Mouse (Mus musculus): ENCODE measurements around the gene Fancl. TPM values are rescaled to one million over a fixed set of nuclear protein-coding genes. Genes with fewer than 3 reads are reported as not detected.
A peak's percentile ranks its signal among the peaks of the same experiment; 100 is the strongest.

Gene Fancl
- total and polyA plus RNA-seq, 2 experiments from 2014 or later = 13.6 to 16.3 TPM

- peak; percentile 100 for ATAC-seq
- WGBS = under 1% methylated on average over 42 of the region's 42 CpGs
Observed at GRCm38 (mm10) chr11:26387087-26387611, 1.2 kb downstream of the Fancl start.

GRCm38 (mm10) chr11:26395561-26395960, 9.6 kb downstream of the Fancl start:
- DNase-seq (no peak), ATAC-seq (no peak)
- Histone ChIP-seq H3K9me3 (ENCODE audit: low read length) (no peaks in the 10 kb centered on the region), H3K4me1 (ENCODE audit: insufficient read depth) (no peaks in the 10 kb centered on the region), H3K27ac (ENCODE audit: low read depth, low read length) (no peak overlapping the region), H3K4me3 (ENCODE audit: low read depth, low read length) (no peak overlapping the region), H3K36me3 (ENCODE audit: insufficient read depth) (no peaks in the 10 kb centered on the region), H3K9ac (no peak overlapping the region), H3K27me3 (ENCODE audit: insufficient read depth, low read length) (no peaks in the 10 kb centered on the region), H3K4me2 (ENCODE audit: low read depth) (no peak overlapping the region)
- WGBS = 49% methylated on average over 3 of the region's 3 CpGs
- TF ChIP-seq CTCF (IDR thresholded peaks at IDR 0.05; ENCODE audit: low read depth) = no peak

More at GRCm38 (mm10) chr11:26387087-26387611, 1.2 kb downstream of the Fancl start:
- Histone ChIP-seq H3K9me3 (ENCODE audit: low read length) (no peaks in the 10 kb centered on the region), H3K4me1 (ENCODE audit: insufficient read depth) (0 out of 2 replicates have a peak, but pooled peaks cover 3% of the 10 kb centered on the region), H3K4me3 (ENCODE audit: low read depth, low read length) (peak overlapping the region; percentile 75), H3K27me3 (ENCODE audit: insufficient read depth, low read length) (no peaks in the 10 kb centered on the region), H3K36me3 (ENCODE audit: insufficient read depth) (no peaks in the 10 kb centered on the region), H3K4me2 (ENCODE audit: low read depth) (peak overlapping the region; percentile 65), H3K9ac (peak overlapping the region; percentile 75), H3K27ac (ENCODE audit: low read depth, low read length) (peak overlapping the region; percentile 88)
- DNase-seq = peak; percentile 98
- TF ChIP-seq CTCF (IDR thresholded peaks at IDR 0.05; ENCODE audit: low read depth) = peak; percentile 77

DNA sequence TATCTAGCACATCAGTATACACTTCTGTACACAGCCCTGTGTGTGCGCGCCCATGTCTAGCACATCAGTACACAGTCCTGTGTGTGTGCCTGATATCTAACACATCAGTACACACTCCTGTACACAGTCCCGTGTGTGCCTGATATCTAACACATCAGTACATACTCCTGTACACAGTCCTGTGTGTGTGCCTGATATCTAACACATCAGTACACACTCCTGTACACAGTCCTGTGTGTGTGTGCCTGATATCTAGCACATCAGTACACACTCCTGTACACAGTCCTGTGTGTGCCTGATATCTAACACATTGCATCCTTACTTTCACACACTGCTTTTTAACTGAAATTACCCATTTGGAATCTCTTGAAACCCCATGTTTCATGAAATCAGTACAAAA, 27.0 kb downstream of the Fancl start:
- no peaks in the 10 kb centered on the region for H3K27me3 ChIP-seq (ENCODE audit: insufficient read depth, low read length)
- H3K27ac ChIP-seq (ENCODE audit: low read depth, low read length) = no peak overlapping the region
- ATAC-seq (no peak), DNase-seq (no peak)
- no peak for TF ChIP-seq CTCF (IDR thresholded peaks at IDR 0.05; ENCODE audit: low read depth)
- 98% methylated on average over 3 of the region's 3 CpGs for WGBS
- no peaks in the 10 kb centered on the region for H3K4me1 ChIP-seq (ENCODE audit: insufficient read depth)
- no peak overlapping the region for H3K4me3 ChIP-seq (ENCODE audit: low read depth, low read length)
- H3K9ac ChIP-seq = no peak overlapping the region
- no peaks in the 10 kb centered on the region for H3K9me3 ChIP-seq (ENCODE audit: low read length)
- no peak overlapping the region for H3K4me2 ChIP-seq (ENCODE audit: low read depth)
- H3K36me3 ChIP-seq (ENCODE audit: insufficient read depth) = no peaks in the 10 kb centered on the region

- H3K9ac ChIP-seq = no peak overlapping the region
- no peak for ATAC-seq
- H3K27ac ChIP-seq (ENCODE audit: low read depth, low read length) = no peak overlapping the region
- no peaks in the 10 kb centered on the region for H3K4me1 ChIP-seq (ENCODE audit: insufficient read depth)
- TF ChIP-seq CTCF (IDR thresholded peaks at IDR 0.05; ENCODE audit: low read depth) = no peak
- H3K27me3 ChIP-seq (ENCODE audit: insufficient read depth, low read length) = no peaks in the 10 kb centered on the region
- DNase-seq = no peak
- H3K4me3 ChIP-seq (ENCODE audit: low read depth, low read length) = no peak overlapping the region
- H3K4me2 ChIP-seq (ENCODE audit: low read depth) = no peak overlapping the region
- H3K9me3 ChIP-seq (ENCODE audit: low read length) = no peaks in the 10 kb centered on the region
- WGBS = 86% methylated on average over 2 of the region's 2 CpGs
- no peaks in the 10 kb centered on the region for H3K36me3 ChIP-seq (ENCODE audit: insufficient read depth)
Observed at GRCm38 (mm10) chr11:26421472-26421871, 35.5 kb downstream of the Fancl start.

DNA sequence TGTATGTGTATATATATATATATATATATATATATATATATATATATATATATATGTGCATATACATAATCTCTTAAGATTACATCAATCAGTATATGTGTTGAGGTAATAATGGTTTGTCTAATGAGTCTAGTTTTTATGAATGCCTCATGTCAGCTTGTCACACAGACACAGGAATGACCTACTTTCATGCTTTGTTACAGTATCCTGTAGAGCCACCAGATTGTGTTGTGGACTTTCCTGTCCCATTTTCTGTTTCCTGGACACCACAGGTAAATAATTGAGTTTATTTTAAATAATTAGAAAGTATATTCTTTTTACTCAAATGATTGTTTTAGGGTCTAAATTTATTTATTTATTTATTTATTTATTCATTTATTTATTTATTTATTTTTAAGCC, 48.3 kb downstream of the Fancl start:
- ATAC-seq (no peak), DNase-seq (no peak)
- no peak overlapping the region for H3K9ac ChIP-seq
- no peak for TF ChIP-seq CTCF (IDR thresholded peaks at IDR 0.05; ENCODE audit: low read depth)
- H3K9me3 ChIP-seq (ENCODE audit: low read length) = no peaks in the 10 kb centered on the region
- H3K27me3 ChIP-seq (ENCODE audit: insufficient read depth, low read length) = no peaks in the 10 kb centered on the region
- H3K27ac ChIP-seq (ENCODE audit: low read depth, low read length) = no peak overlapping the region
- H3K4me1 ChIP-seq (ENCODE audit: insufficient read depth) = peaks cover 4% of the 10 kb centered on the region; the same call in 1 of the 2 replicates
- no peak overlapping the region for H3K4me2 ChIP-seq (ENCODE audit: low read depth)
- no peak overlapping the region for H3K4me3 ChIP-seq (ENCODE audit: low read depth, low read length)
- H3K36me3 ChIP-seq (ENCODE audit: insufficient read depth) = no peaks in the 10 kb centered on the region

GRCm38 (mm10) chr11:26437818-26438217, 51.9 kb downstream of the Fancl start:
- peaks cover 4% of the 10 kb centered on the region; the same call in 1 of the 2 replicates for H3K4me1 ChIP-seq (ENCODE audit: insufficient read depth)
- whole genome bisulfite sequencing = 43% methylated on average over 13 of the region's 13 CpGs
- no peaks in the 10 kb centered on the region for H3K27me3 ChIP-seq (ENCODE audit: insufficient read depth, low read length)
- H3K36me3 ChIP-seq (ENCODE audit: insufficient read depth) = no peaks in the 10 kb centered on the region
- no peak overlapping the region for H3K9ac ChIP-seq
- DNase-seq (peak; percentile 35), ATAC-seq (peak; percentile 89)
- no peak for TF ChIP-seq CTCF (IDR thresholded peaks at IDR 0.05; ENCODE audit: low read depth)
- no peak overlapping the region for H3K4me3 ChIP-seq (ENCODE audit: low read depth, low read length)
- peak overlapping the region; percentile 8 for H3K4me2 ChIP-seq (ENCODE audit: low read depth)
- peak overlapping the region; percentile 67 for H3K27ac ChIP-seq (ENCODE audit: low read depth, low read length)
- H3K9me3 ChIP-seq (ENCODE audit: low read length) = no peaks in the 10 kb centered on the region

DNA sequence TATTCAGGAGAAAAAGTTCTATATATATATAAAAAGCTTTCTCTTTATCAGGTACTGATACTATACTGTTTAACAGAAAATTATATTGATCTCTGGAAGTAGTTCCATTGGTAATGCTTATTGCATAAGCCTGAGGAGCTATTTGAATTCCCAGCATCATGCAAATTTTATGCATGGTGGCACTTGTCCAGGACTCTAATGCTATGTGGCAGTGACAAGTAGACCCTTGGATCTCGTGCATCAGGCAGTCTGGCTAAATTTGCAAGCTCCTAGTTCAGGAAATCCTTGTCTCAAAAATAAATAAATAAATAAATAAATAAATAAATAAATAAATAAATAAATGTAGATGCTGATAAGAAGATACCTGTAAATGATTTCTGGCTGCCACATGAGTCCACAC, 55.2 kb downstream of the Fancl start:
- ATAC-seq = no peak
- Histone ChIP-seq H3K4me2 (ENCODE audit: low read depth) (no peak overlapping the region), H3K27me3 (ENCODE audit: insufficient read depth, low read length) (no peaks in the 10 kb centered on the region), H3K4me3 (ENCODE audit: low read depth, low read length) (no peak overlapping the region), H3K36me3 (ENCODE audit: insufficient read depth) (no peaks in the 10 kb centered on the region), H3K9me3 (ENCODE audit: low read length) (no peaks in the 10 kb centered on the region), H3K4me1 (ENCODE audit: insufficient read depth) (peaks cover 4% of the 10 kb centered on the region; the same call in 1 of the 2 replicates), H3K27ac (ENCODE audit: low read depth, low read length) (no peak overlapping the region), H3K9ac (no peak overlapping the region)
- 28% methylated on average over 1 of the region's 1 CpGs for WGBS
- no peak for TF ChIP-seq CTCF (IDR thresholded peaks at IDR 0.05; ENCODE audit: low read depth)
- no peak for DNase-seq

All from forebrain, postnatal 0 days (tissue).